Mouse (Mus musculus) gastrocnemius, adult 2 months (tissue): ENCODE data around the gene Plekha8. TPM values are rescaled to one million over a fixed set of nuclear protein-coding genes. Genes with fewer than 3 reads are reported as not detected.

Source experiments
- DNase-seq: peaks from one replicate; pipeline ENCODE4 v3.0.0; 2022
- H3K27ac ChIP-seq: fragments of 200-600 bp; 2 replicates; pipeline ENCODE4 v1.8.1; 2022; ENCODE audit warnings: mild to moderate bottlenecking
- H3K4me3 ChIP-seq: fragments of 200-600 bp; 2 replicates; pipeline ENCODE4 v1.8.1; 2022; ENCODE audit warnings: mild to moderate bottlenecking, moderate library complexity
- CTCF ChIP-seq: fragments of 200-600 bp; IDR thresholded peaks from 2 replicates; pipeline ENCODE4 v1.8.1; 2022; ENCODE audit warnings: antibody characterized with exemption, mild to moderate bottlenecking, moderate library complexity
- intact Hi-C: fragments of 180-260 bp; cut with DNase I; formaldehyde crosslinking; loops from one replicate; pipeline ENCODE4 v1.15.1; 2025
- total RNA-seq, 2 experiments: library from RNA; stranded (reverse); gene quantifications; 2 replicates each; pipeline ENCODE4 v1.2.3; 2021

Gene Plekha8
- total RNA-seq, 2 experiments from 2014 or later = 3.3 to 4.0 TPM

DNA sequence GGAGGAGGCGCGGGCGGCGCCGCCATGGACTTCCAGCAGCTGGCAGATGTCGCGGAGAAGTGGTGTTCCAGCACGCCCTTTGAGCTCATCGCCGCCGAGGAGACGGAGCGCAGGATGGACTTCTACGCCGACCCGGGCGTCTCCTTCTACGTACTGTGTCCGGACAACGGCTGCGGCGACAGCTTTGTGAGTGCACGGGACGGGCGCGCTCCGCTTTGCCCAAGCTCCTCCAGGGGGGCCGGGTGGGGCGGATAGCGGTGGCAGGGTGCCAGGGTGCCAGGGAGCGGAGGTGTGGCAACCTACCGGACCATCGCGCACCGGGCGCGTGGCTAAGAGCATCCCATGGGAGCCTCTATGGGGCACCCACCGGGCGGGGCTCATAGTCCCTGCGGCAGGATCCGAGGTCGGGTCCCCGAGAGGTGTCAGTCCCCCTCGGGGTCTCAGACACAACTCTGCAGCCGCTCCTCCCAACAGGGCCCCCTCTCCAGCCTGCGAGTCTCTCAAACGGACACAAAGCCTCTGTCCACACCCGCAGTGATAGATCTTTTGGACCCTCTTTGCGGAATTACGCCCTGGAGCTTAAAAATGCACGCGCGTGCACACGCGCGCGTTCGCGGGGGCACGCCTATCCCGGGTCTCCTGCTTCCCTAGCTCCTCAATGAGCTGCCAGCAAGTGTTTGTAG is 87.0 kb downstream of the Plekha8 start:
- peak overlapping the region; percentile 88 for H3K4me3 ChIP-seq
- no peak for DNase-seq
- TF ChIP-seq CTCF = no peak
- H3K27ac ChIP-seq = peak overlapping the region; percentile 90
- intact Hi-C loops = loop anchor here (1.0 kb wide), 1 partner anchor 87 kb away; the partner anchor contains the start of gene Plekha8

DNA sequence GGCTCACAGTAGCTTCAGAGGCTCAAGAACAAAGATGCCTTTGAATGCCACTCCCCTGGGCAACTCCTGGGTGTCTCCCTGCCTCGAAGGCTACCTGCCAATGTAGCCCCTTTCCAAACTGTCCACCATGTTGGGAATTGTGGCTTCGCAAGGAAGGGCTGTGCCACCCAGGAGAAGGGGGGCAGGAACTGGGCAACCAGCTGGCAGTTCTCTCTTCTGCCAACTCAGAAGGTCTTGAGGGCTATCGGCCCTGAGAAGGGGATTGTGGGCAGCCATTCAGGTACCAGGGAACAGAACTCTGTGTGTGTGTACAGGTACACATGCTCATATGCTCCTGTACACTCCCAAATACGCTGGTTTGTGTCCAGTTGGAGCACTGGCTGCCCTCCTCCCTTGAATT is 89.2 kb downstream of the Plekha8 start:
- no peak overlapping the region for H3K27ac ChIP-seq
- no peak overlapping the region for H3K4me3 ChIP-seq
- no peak for DNase-seq
- intact Hi-C loops = no loop called here
- TF ChIP-seq CTCF = no peak

DNA sequence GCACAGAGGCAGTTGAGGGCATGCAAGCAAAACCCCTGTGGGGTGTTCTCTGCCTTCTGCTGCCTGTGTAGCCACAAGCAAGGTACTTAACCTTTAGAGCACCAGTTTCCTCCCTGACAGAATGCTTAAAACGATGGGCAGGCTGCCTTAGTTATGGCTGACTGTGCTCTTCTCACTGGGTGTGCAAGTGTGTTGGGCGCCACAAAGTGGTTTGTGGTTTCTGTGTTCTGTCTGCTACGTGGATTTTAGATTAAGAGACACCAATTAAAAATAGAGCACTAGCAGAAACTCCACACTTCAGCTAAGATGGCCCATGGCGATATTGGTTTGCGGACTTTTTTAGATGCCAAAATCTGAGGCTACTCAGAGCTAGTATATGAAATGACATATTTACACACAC is 90.2 kb downstream of the Plekha8 start:
- no peak for DNase-seq
- H3K4me3 ChIP-seq = no peak overlapping the region
- no peak overlapping the region for H3K27ac ChIP-seq
- TF ChIP-seq CTCF = no peak
- intact Hi-C loops = no loop called here

DNA sequence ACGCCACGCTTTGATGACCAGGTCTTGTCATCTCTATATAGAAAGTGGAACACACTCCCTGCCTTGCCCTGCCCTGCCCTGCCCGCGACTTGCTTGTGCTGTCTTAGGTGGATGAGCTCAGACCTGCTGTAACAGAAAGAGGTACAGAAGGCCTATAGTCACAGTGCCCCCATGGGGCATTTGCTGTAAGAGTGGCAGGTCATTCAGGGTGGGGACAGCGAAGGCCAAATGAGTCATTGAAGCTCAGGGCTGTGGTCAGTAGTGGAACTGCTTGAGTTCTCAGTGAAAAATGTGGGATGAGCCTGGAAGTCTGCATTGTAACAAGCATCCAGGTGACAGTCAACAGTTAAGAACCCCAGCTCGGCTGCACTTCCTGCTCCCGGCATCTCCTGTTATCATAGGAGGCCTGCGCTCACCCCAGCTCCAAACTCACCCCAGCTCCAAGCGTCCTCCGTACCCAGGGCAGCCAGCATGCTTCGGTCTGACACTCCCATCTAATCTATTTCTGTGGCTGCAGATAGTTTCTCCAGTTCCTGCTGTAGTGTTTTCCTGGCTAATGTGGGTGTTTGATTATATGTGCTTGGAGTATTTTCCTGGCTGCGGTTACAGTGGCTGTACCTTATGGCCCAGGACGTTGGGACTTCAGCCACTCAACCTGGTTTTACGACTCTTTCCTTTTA is 90.9 kb downstream of the Plekha8 start:
- Histone ChIP-seq H3K27ac (no peak overlapping the region), H3K4me3 (no peak overlapping the region)
- no peak for TF ChIP-seq CTCF
- intact Hi-C loops = no loop called here
- no peak for DNase-seq

DNA sequence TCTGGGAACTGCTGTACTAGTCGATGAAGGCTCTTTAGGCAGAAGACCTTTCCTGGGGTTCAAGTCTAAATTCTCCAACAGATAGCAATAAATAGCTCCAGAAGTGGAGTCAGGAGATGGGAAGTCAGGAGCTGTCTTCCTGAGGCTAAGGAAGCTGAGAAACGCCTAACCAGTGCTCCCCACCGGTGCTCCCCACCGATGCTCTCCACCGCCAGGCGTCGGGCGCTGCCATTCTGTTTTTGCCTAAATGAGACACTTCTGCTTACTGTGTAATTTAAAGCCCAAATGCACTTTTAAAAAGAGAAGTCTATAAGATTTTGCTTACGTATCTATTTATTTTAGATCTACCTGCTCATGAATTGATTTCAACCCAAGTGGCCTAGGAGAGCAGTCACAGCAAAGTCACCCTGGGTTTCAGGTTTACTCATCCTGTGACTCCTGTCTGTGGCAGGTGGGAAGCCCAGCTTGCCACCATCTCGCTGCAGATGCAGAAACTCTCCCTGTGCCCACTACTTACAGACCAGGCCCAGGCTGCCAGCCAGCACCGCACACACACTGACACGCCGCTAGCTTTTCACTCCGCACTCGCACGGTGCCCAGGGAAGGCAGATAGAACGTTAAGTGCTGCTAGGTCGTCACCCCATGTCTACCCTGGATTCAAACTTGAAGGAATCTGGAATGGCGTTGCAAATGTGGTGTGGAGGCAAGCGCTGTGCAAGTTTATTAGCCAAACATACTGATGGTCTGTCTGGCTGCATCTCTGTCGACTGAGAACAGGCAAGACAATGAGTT is 92.2 kb downstream of the Plekha8 start:
- intact Hi-C loops = no loop called here
- no peak overlapping the region for H3K27ac ChIP-seq
- H3K4me3 ChIP-seq = no peak overlapping the region
- TF ChIP-seq CTCF = no peak
- DNase-seq = no peak

DNA sequence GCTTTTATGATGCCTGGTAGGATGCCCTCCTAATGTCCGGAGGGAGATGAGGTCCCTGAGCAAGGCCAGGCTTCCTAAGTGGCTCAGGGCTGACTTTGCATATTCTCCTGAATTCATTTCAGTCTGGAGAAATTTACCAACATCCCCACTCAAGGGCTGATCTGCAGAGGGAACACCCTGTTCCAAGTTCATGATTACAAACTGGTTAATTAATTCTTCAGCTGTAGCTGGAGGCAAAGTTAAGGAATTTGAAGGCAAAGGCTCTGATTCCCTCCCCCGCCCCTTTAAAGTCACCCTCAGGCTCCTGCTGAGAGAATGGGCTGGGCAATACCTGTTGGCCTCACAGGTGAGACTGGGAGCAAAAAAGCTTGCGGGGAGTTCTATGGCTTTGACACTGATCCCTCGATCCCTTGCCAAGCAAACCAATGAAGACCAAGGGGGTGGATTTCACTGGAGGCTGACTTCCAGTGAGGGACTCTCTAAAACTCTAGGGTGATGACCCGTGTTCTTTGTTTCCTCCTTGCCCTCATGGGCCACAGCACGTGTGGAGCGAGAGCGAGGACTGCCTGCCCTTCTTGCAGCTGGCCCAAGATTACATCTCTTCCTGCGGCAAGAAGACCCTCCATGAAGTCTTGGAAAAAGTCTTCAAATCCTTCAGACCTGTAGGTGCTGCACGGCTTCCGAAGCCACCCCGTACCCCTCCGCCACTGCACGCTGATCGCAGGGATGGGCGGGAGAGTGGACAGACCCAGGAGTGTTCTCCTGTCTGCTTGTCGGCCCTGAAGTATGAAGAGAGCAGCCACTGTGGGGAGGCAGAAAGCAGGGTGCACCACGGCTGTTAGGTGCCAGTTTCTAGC is 93.8 kb downstream of the Plekha8 start:
- Histone ChIP-seq H3K27ac (no peak overlapping the region), H3K4me3 (no peak overlapping the region)
- DNase-seq = no peak
- intact Hi-C loops = no loop called here
- TF ChIP-seq CTCF = no peak

DNA sequence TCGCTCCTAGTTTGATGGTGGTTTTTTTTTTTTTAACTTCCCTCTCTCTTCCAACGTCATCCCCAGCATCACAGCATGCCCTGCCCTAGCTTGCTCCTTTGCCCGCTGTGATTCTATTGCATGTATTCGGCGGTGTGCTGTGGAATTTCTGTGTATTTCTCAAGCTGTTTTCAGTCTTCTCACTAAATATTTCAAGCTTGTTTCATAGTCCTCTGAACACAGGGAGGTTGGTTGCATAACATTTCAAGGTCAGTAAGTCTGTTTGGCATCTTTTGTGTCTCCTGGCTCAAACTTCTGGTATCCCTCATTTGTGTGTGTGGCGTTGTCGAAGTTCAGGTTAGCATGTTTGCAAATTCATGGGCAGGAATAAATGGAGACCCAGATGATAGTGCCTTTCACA is 94.8 kb downstream of the Plekha8 start:
- Histone ChIP-seq H3K27ac (no peak overlapping the region), H3K4me3 (no peak overlapping the region)
- intact Hi-C loops = no loop called here
- TF ChIP-seq CTCF = no peak
- DNase-seq = no peak

DNA sequence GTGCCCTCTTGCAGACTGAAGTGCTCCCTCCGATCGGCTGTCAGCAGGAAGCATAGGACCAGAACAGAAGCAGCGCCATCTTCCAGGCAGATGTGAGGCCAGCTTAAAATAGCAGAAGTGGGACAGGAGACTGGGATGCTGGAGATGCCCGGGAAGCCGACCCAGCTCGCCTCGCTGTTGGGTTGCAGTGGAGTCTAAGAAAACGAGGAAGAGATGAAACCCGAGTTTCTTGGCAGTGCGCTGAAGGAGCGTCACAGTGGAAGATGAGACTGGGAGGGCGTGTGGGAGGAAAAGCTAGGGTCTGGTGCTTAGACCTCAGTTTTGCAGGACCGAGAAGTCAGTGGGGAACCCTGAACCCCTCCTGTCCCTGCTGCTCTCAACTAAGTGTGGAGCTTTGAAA is 95.9 kb downstream of the Plekha8 start:
- no peak overlapping the region for H3K27ac ChIP-seq

DNA sequence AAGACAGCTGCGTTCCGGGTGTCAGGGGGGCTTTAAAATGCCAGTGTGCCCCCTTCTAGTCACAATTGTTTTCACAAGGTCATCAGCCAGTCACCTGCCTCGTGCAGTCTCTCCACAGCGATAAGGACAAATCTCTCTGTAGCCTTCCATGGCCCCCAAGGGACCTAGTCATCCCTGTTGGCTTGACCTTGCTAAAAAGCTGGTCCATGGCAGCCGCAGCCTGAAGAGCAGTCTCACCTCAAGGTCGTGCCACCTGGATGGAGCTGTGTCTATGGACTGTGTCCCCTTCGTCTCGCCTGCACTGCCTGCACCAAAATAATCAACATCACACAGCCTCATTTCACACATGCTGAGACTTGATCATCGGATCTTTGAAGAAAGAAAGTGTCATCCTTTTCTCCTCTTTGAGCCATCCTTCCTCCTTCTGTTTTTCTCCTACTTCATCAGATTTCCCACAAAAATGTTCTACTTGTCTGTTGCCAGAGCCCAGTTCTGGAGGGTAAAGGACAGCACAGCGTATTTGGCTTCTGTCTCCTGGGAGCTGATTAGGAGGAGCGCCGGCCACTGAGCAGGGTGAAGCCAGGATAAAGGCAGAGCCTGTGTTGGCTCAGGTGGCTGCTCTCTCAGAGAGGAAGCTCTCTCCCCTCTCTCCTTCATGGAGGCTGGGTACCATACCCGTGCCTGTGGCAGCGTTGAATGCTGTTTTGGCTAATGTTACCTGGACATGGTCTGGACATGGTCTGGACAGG is 96.6 kb downstream of the Plekha8 start:
- Histone ChIP-seq H3K4me3 (no peak overlapping the region), H3K27ac (no peak overlapping the region)
- no peak for TF ChIP-seq CTCF

More for the DNA sequence above, 95.9 kb downstream of the Plekha8 start:
- DNase-seq = no peak
- no peak overlapping the region for H3K4me3 ChIP-seq
- intact Hi-C loops = no loop called here
- no peak for TF ChIP-seq CTCF

DNA sequence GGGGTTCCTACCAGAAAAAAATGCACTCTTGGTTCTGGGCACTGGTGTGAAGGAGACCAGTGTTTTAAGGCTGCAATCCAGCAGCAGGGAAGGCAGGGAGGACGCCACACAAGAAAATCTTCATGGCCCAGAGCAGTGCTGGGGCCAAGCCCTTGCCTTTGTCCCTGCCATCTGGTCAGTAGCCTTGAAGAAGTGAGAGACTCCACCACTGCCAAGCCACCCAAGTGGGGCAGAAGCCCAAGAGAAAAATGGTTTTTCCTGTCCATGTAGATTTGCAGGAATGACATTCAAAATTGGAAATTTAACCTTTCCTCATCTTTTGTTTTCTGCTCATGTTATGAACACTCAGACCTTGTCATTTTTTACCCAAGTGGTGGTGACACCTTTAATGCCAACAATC is 97.3 kb downstream of the Plekha8 start:
- Histone ChIP-seq H3K27ac (no peak overlapping the region), H3K4me3 (no peak overlapping the region)
- DNase-seq = no peak
- no peak for TF ChIP-seq CTCF
- intact Hi-C loops = no loop called here

More for the DNA sequence above, 96.6 kb downstream of the Plekha8 start:
- intact Hi-C loops = no loop called here
- DNase-seq = no peak

DNA sequence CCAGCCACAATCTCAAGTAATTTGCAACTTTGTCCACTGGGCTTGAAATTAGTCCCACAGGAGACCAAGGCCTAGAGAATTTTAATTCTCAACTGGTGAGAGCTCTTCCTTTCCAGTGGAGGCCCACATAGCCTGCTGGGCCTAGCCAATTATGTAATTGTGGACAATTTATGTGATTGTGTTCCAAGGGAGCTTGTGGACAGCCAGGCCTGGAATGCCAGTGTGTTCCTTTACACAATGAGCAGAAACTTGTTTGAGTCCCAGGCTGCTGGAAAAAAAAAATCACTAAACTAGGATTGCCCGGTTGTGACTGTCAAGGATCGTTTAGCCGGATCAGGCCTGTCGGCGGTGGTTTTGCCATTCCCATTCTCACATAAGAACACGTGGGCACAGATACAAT is 98.4 kb downstream of the Plekha8 start:
- TF ChIP-seq CTCF = no peak
- Histone ChIP-seq H3K27ac (no peak overlapping the region), H3K4me3 (no peak overlapping the region)
- no peak for DNase-seq
- intact Hi-C loops = no loop called here

Other genes starting within 250 kb of the Plekha8 start
- 10 to 100 TPM; 11.3 to 14.3 TPM for gene Wipf3, start 165.5 kb upstream of the Plekha8 start, total RNA-seq
- 1 to 10 TPM; 1.4 to 1.6 TPM for gene Scrn1, start 28.6 kb upstream of the Plekha8 start, total RNA-seq
- gene Fkbp14, start 2.2 kb downstream of the Plekha8 start, total RNA-seq = 1 to 10 TPM; 3.4 to 6.3 TPM
- gene Mturn, start 86.5 kb downstream of the Plekha8 start, total RNA-seq = 1 to 10 TPM; 6.3 to 9.8 TPM
- gene Znrf2, start 221.8 kb downstream of the Plekha8 start, total RNA-seq = 10 to 100 TPM; 12.6 to 14.9 TPM